Mouse (Mus musculus) forebrain, postnatal 0 days (tissue): ENCODE measurements around the gene Sult6b1. TPM values are rescaled to one million over a fixed set of nuclear protein-coding genes. Genes with fewer than 3 reads are reported as not detected.

ENCODE experiments used
- ATAC-seq: fragments of 200-750 bp; cut with Nextera tagmentation; 2 replicates; pipeline ENCODE4 v1.8.0; 2017; ENCODE audit warnings: mild to moderate bottlenecking, moderate library complexity
- DNase-seq: peaks from one replicate; pipeline ENCODE4 v3.0.0-alpha.2; 2015
- H3K27ac ChIP-seq: fragments of 300-500 bp; sonication (generic); 2 replicates; pipeline ENCODE4 v1.5.1; 2014; ENCODE audit warnings: low read depth, mild to moderate bottlenecking, antibody characterized with exemption, low read length, moderate library complexity, mixed read lengths
- H3K27me3 ChIP-seq: fragments of 300-500 bp; sonication (generic); 2 replicates; pipeline ENCODE4 v1.6.1; 2014; ENCODE audit warnings: mild to moderate bottlenecking, low read length, mixed read lengths; ENCODE audit not compliant: insufficient read depth
- H3K36me3 ChIP-seq: fragments of 300-500 bp; sonication (generic); 2 replicates; pipeline ENCODE4 v1.6.1; 2014; ENCODE audit warnings: mild to moderate bottlenecking, moderate library complexity; ENCODE audit not compliant: insufficient read depth
- H3K4me1 ChIP-seq: fragments of 300-500 bp; sonication (generic); 2 replicates; pipeline ENCODE4 v1.6.1; 2014; ENCODE audit warnings: antibody characterized with exemption; ENCODE audit not compliant: insufficient read depth
- H3K4me2 ChIP-seq: fragments of 300-500 bp; sonication (generic); 2 replicates; pipeline ENCODE4 v1.6.1; 2014; ENCODE audit warnings: low read depth, mild to moderate bottlenecking, moderate library complexity
- H3K4me3 ChIP-seq: fragments of 300-500 bp; sonication (generic); 2 replicates; pipeline ENCODE4 v1.5.1; 2014; ENCODE audit warnings: low read depth, low read length, mixed read lengths
- H3K9ac ChIP-seq: fragments of 300-500 bp; sonication (generic); 2 replicates; pipeline ENCODE4 v1.6.1; 2014; ENCODE audit warnings: mild to moderate bottlenecking
- H3K9me3 ChIP-seq: fragments of 300-500 bp; sonication (generic); 2 replicates; pipeline ENCODE4 v1.6.1; 2016; ENCODE audit warnings: low read length
- CTCF ChIP-seq: sonication (generic); IDR thresholded peaks from 2 replicates; pipeline ENCODE4 v1.5.1; 2016; ENCODE audit warnings: antibody characterized with exemption, control low read depth, low read depth
- WGBS: fragments of 180-500 bp; shearing (Covaris S2); extraction: QIAGEN DNeasy Blood & Tissue Kit; methylation state at CpG from one replicate; pipeline ENCODE4 v1.1.7; 2014; 5-methylcytosine and 5-hydroxymethylcytosine counted together
- polyA plus RNA-seq: library from polyadenylated mRNA; unstranded; fragments of >200 nt; fragmentation: Nextera tagmentation; extraction: Ambion mirVana; gene quantifications from 2 replicates; pipeline ENCODE4 v1.2.1, GENCODE M21; 2015
- total RNA-seq: library from RNA; depleted of rRNA; stranded (reverse); fragments of >200 nt; gene quantifications from 2 replicates; pipeline ENCODE4 v1.2.3, GENCODE M21; 2014

The Sult6b1 gene
- total and polyA plus RNA-seq, 2 experiments from 2014 or later: not detected

- TF ChIP-seq CTCF: no peak
- H3K9ac ChIP-seq: peak overlapping the region; percentile 40
- H3K27me3 ChIP-seq: no peaks in the 10 kb centered on the region
- DNase-seq: peak; percentile 70
- 26% methylated on average over 6 of the region's 6 CpGs for WGBS
- ATAC-seq: peak; percentile 66
- H3K4me2 ChIP-seq: peak overlapping the region; percentile 48
- no peaks in the 10 kb centered on the region for H3K36me3 ChIP-seq
- no peaks in the 10 kb centered on the region for H3K9me3 ChIP-seq
- peak overlapping the region; percentile 59; the same call in 1 of the 2 replicates for H3K27ac ChIP-seq
- H3K4me1 ChIP-seq: peaks cover 10% of the 10 kb centered on the region
- H3K4me3 ChIP-seq: peak overlapping the region; percentile 40
Measured at GRCm38 (mm10) chr17:78912861-78913281, 6.1 kb upstream of the Sult6b1 start.

- Histone ChIP-seq H3K36me3 (no peaks in the 10 kb centered on the region), H3K4me2 (no peak overlapping the region), H3K27ac (no peak overlapping the region), H3K27me3 (no peaks in the 10 kb centered on the region), H3K4me3 (no peak overlapping the region), H3K9ac (no peak overlapping the region), H3K4me1 (no peaks in the 10 kb centered on the region), H3K9me3 (no peaks in the 10 kb centered on the region)
- DNase-seq: no peak
- WGBS: 69% methylated on average over 2 of the region's 2 CpGs
- TF ChIP-seq CTCF: no peak
- ATAC-seq: no peak
Measured at GRCm38 (mm10) chr17:78909374-78909773, 2.6 kb upstream of the Sult6b1 start.

- no peak for ATAC-seq
- WGBS: 87% methylated on average over 2 of the region's 2 CpGs
- DNase-seq: no peak
- no peaks in the 10 kb centered on the region for H3K9me3 ChIP-seq
- H3K4me2 ChIP-seq: no peak overlapping the region
- TF ChIP-seq CTCF: no peak
- no peak overlapping the region for H3K27ac ChIP-seq
- H3K4me3 ChIP-seq: no peak overlapping the region
- no peaks in the 10 kb centered on the region for H3K4me1 ChIP-seq
- H3K36me3 ChIP-seq: no peaks in the 10 kb centered on the region
- H3K9ac ChIP-seq: no peak overlapping the region
- H3K27me3 ChIP-seq: no peaks in the 10 kb centered on the region
Measured at GRCm38 (mm10) chr17:78903158-78903557, 3.6 kb downstream of the Sult6b1 start.

GRCm38 (mm10) chr17:78895394-78895793 is 11.4 kb downstream of the Sult6b1 start:
- peak; percentile 50 for TF ChIP-seq CTCF
- Histone ChIP-seq H3K9me3 (no peaks in the 10 kb centered on the region), H3K27ac (no peak overlapping the region), H3K36me3 (no peaks in the 10 kb centered on the region), H3K4me3 (no peak overlapping the region), H3K27me3 (no peaks in the 10 kb centered on the region), H3K4me2 (peak overlapping the region; percentile 21; the same call in 1 of the 2 replicates), H3K9ac (no peak overlapping the region), H3K4me1 (no peaks in the 10 kb centered on the region)
- peak; percentile 79 for DNase-seq
- 22% methylated on average over 8 of the region's 8 CpGs for WGBS
- ATAC-seq: peak; percentile 54

GRCm38 (mm10) chr17:78894991-78895390 is 11.8 kb downstream of the Sult6b1 start:
- H3K9ac ChIP-seq: no peak overlapping the region
- WGBS: 81% methylated on average over 7 of the region's 7 CpGs
- no peak overlapping the region for H3K4me2 ChIP-seq
- H3K27me3 ChIP-seq: no peaks in the 10 kb centered on the region
- TF ChIP-seq CTCF: no peak
- H3K4me3 ChIP-seq: no peak overlapping the region
- no peaks in the 10 kb centered on the region for H3K4me1 ChIP-seq
- ATAC-seq (no peak), DNase-seq (no peak)
- H3K27ac ChIP-seq: no peak overlapping the region
- H3K36me3 ChIP-seq: no peaks in the 10 kb centered on the region
- H3K9me3 ChIP-seq: no peaks in the 10 kb centered on the region

- no peaks in the 10 kb centered on the region for H3K36me3 ChIP-seq
- no peaks in the 10 kb centered on the region for H3K4me1 ChIP-seq
- TF ChIP-seq CTCF: no peak
- H3K27ac ChIP-seq: no peak overlapping the region
- 88% methylated on average over 9 of the region's 9 CpGs for WGBS
- ATAC-seq (no peak), DNase-seq (no peak)
- no peaks in the 10 kb centered on the region for H3K9me3 ChIP-seq
- H3K27me3 ChIP-seq: no peaks in the 10 kb centered on the region
- no peak overlapping the region for H3K9ac ChIP-seq
- no peak overlapping the region for H3K4me3 ChIP-seq
- no peak overlapping the region for H3K4me2 ChIP-seq
Measured at GRCm38 (mm10) chr17:78891020-78891419, 15.8 kb downstream of the Sult6b1 start.

- Histone ChIP-seq H3K4me2 (no peak overlapping the region), H3K4me1 (no peaks in the 10 kb centered on the region), H3K27ac (no peak overlapping the region), H3K9me3 (no peaks in the 10 kb centered on the region), H3K27me3 (no peaks in the 10 kb centered on the region), H3K9ac (no peak overlapping the region), H3K36me3 (no peaks in the 10 kb centered on the region), H3K4me3 (no peak overlapping the region)
- DNase-seq (no peak), ATAC-seq (peak; percentile 42)
- TF ChIP-seq CTCF: no peak
- 37% methylated on average over 3 of the region's 3 CpGs for WGBS
Measured at GRCm38 (mm10) chr17:78889184-78889583, 17.6 kb downstream of the Sult6b1 start.
